Mouse (Mus musculus) liver, adult 10 weeks (tissue): Measurements from ENCODE around the gene Iqcf6. TPM values are rescaled to one million over a fixed set of nuclear protein-coding genes. Genes with fewer than 3 reads are reported as not detected.

Experiments
- polyA plus RNA-seq: library from polyadenylated mRNA; stranded (reverse); fragments of 350-450 nt; fragmentation: Illumina TruSeq; extraction: RNeasy Lipid Tissue Mini Kit (QIAGEN cat#74804); gene quantifications from one replicate; pipeline ENCODE4 v1.2.3, GENCODE M21; 2014; ENCODE audit warnings: low read depth, low replicate concordance

The Iqcf6 gene
- polyA plus RNA-seq = not detected

GRCm38 (mm10) chr9:106626282-106626681, at the start of gene Iqcf6:
Gene Iqcf6 (plus strand): TSS chr9:106626582.

GRCm38 (mm10) chr9:106655884-106656720, 29.7 kb downstream of the Iqcf6 start, which contains the start of gene Grm2:
Gene Grm2 (minus strand): TSS chr9:106656082.

Other genes starting within 250 kb of the Iqcf6 start
- gene Rpl29, start 197.1 kb upstream of the Iqcf6 start, polyA plus RNA-seq = 26.6 TPM
- 4.1 TPM for gene Acy1, start 188.3 kb upstream of the Iqcf6 start, polyA plus RNA-seq
- 105 TPM for gene Abhd14b, start 179.1 kb upstream of the Iqcf6 start, polyA plus RNA-seq
- 2.2 TPM for gene Abhd14a, start 178.9 kb upstream of the Iqcf6 start, polyA plus RNA-seq
- 2.8 TPM for gene Pcbp4, start 173.3 kb upstream of the Iqcf6 start, polyA plus RNA-seq
- not detected for gene Gpr62, start 160.6 kb upstream of the Iqcf6 start, polyA plus RNA-seq
- gene Rrp9, start 150.6 kb upstream of the Iqcf6 start, polyA plus RNA-seq = 1.5 TPM
- gene Parp3, start 149.6 kb upstream of the Iqcf6 start, polyA plus RNA-seq = 9.4 TPM
- not detected for gene Iqcf1, start 126.6 kb upstream of the Iqcf6 start, polyA plus RNA-seq
- not detected for gene Iqcf5, start 112.0 kb upstream of the Iqcf6 start, polyA plus RNA-seq
- not detected for gene Iqcf3, start 65.0 kb upstream of the Iqcf6 start, polyA plus RNA-seq
- not detected for gene Iqcf4, start 55.6 kb upstream of the Iqcf6 start, polyA plus RNA-seq
- not detected for gene Grm2, start 29.5 kb downstream of the Iqcf6 start, polyA plus RNA-seq
- gene Tex264, start 59.3 kb downstream of the Iqcf6 start, polyA plus RNA-seq = 15.1 TPM
- gene Rad54l2, start 162.6 kb downstream of the Iqcf6 start, polyA plus RNA-seq = 7.7 TPM
- gene Dcaf1, start 195.3 kb downstream of the Iqcf6 start, polyA plus RNA-seq = 13.6 TPM